Mouse (Mus musculus) spleen, adult 2 months (tissue): ENCODE results near the gene Ddx21. TPM values are rescaled to one million over a fixed set of nuclear protein-coding genes. Genes with fewer than 3 reads are reported as not detected.

Experiments
- DNase-seq, 2 experiments: peaks; one replicate each; pipeline versions ENCODE4 v3.0.0 to v3.0.0-alpha.2; 2012 to 2021; ENCODE audit warnings: low spot score in 2 of 2, low read depth in 1 of 2
- H3K27ac ChIP-seq: fragments of 200-500 bp; 2 replicates; pipeline ENCODE4 v1.5.1; 2012; ENCODE audit warnings: low read length, inconsistent platforms; ENCODE audit not compliant: insufficient read depth
- H3K27me3 ChIP-seq: fragments of 200-500 bp; 2 replicates; pipeline ENCODE4 v1.6.1; 2012; ENCODE audit warnings: mild to moderate bottlenecking, moderate library complexity, low read length, inconsistent platforms; ENCODE audit not compliant: control insufficient read depth, insufficient read depth
- H3K36me3 ChIP-seq: fragments of 200-500 bp; 2 replicates; pipeline ENCODE4 v1.6.1; 2012; ENCODE audit warnings: mild to moderate bottlenecking, low read length, inconsistent platforms; ENCODE audit not compliant: control insufficient read depth, insufficient read depth
- H3K4me1 ChIP-seq: fragments of 200-500 bp; 2 replicates; pipeline ENCODE4 v1.6.1; 2011; ENCODE audit warnings: inconsistent platforms; ENCODE audit not compliant: control insufficient read depth, insufficient read depth, insufficient read length
- H3K4me3 ChIP-seq: fragments of 200-500 bp; 2 replicates; pipeline ENCODE4 v1.5.1; 2011; ENCODE audit warnings: mild to moderate bottlenecking, inconsistent platforms; ENCODE audit not compliant: insufficient read depth, insufficient read length; ENCODE audit errors: extremely low read depth
- CTCF ChIP-seq: fragments of 200-500 bp; IDR thresholded peaks from 2 replicates; pipeline ENCODE4 v1.5.1; 2011; ENCODE audit warnings: mild to moderate bottlenecking, inconsistent platforms; ENCODE audit not compliant: insufficient read depth, insufficient read length, insufficient replicate concordance; ENCODE audit errors: extremely low read depth
- POLR2A ChIP-seq: fragments of 200-500 bp; IDR thresholded peaks from 2 replicates; pipeline ENCODE4 v1.6.1; 2011; ENCODE audit warnings: low read depth, low read length, inconsistent platforms
- WGBS: fragments of 180-500 bp; shearing (Covaris S2); methylation state at CpG from one replicate; pipeline ENCODE4 v1.1.7; 2018; 5-methylcytosine and 5-hydroxymethylcytosine counted together
- polyA plus RNA-seq: library from polyadenylated mRNA; depleted of rRNA; stranded (reverse); fragments of >200 nt; gene quantifications from 2 replicates; pipeline ENCODE4 v1.2.3, GENCODE M21; 2012; rRNA removed

Gene Ddx21
- polyA plus RNA-seq = 10.3 and 11.8 TPM in 2 replicates

DNA sequence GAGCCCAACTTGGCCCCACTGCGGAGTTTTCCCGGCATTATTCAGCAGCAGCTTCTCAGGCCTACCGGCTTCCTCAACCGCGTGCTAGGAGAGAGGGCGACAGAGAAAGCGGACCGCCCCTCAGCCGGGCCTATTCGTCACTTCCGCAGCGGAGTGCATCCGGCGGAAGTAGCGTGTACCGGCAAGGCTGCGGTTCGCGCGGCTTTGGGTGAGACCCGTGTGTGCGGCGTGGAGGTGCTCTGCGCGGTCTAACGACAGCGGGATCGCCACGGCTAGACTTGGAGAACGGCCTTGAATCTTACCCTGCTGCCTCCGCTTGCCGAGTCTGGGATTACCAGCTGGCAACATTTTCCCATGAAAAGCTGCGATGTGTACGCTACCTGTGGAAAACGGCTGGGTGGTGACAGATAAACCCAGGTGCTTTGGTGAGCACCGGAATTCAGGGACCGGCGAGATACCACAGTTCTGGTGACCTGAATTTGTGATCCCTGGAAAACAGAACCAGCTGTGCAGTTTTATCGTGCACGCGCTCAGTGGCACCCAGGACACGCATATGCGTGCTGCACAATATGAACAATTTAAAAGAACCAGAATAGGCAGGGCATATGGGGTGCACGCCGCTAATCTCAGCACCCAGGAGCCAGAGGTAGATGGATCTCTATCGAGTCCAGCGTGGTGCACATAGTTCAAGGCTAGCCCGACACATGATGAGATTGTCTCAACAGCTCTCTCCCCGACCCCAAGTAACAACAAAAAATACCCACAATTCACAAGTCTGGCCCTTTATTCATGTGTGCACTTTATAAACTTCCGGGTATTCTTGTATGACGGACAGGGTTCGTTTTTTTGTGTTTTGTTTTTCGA, at the start of gene Ddx21:
TSS of gene Ddx21 (minus strand) at position 105 of the 864 bp plus-strand sequence.
- TF ChIP-seq POLR2A (peak; percentile 81), CTCF (no peak)
- Histone ChIP-seq H3K36me3 (peaks cover 11% of the 10 kb centered on the region), H3K27me3 (no peaks in the 10 kb centered on the region), H3K4me3 (peak within 1 kb of the TSS; percentile 97), H3K4me1 (peaks cover 6% of the 10 kb centered on the region; the same call in 1 of the 2 replicates), H3K27ac (peak within 1 kb of the TSS; percentile 85)
- peak; percentile 81 to 88 for DNase-seq
- WGBS = 2% methylated on average over 53 of the region's 53 CpGs

DNA sequence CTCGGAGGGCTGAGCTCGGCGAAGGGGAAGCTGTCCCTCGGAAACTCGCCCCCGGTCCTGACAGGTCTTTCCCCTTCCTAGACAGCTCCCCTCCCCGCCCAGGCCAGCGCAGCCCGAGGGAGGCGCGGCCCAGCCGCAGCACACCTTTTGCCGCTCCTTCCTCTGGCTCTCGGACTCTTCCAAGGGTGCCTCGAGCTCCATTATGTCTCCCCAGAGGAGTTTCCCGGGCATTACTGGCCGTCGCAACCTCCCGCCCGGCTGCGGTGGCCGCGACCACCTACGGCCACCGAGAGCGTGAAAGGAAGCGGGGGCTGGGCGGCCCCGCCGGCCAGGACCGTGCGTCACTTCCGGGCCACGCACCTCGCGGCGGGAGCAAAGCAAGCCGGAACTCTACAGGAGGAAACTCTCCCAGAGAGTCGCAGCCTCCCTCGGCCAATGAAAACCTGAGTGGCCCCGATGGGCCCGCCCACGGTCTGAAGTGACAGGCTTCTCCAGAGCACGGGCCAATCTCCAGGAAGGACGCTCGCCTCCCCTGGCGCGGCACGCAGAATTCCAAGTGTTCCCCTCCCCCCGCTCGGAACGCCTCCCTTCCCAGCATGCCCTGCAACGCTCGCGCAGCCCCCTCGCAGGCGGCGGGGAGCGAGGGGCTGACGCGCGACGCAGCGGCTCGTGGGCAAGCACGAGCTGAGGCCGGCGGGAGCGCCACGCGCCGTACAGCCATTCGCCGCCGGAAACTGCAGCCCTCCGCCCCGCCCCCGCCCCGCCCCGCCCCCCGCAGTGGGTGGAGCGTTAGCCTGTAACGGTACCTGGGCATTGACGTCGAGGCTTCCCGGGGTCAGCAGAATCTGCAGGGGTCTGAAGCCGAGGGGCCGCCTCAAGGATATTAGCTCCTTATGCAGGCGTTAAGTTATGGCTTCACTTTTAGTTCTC, 49.1 kb upstream of the Ddx21 start, which contains the start of gene Ddx50:
TSS of gene Ddx50 (minus strand) at position 338 of the 930 bp plus-strand sequence.
- H3K4me3 ChIP-seq = peak within 1 kb of the TSS; percentile 98
- TF ChIP-seq CTCF (no peak), POLR2A (peak; percentile 45; the same call in 1 of the 2 replicates)
- H3K4me1 ChIP-seq = peaks cover 2% of the 10 kb centered on the region; the same call in 1 of the 2 replicates
- peaks cover 2% of the 10 kb centered on the region; the same call in 1 of the 2 replicates for H3K36me3 ChIP-seq
- peak; percentile 97 for DNase-seq
- no peaks in the 10 kb centered on the region for H3K27me3 ChIP-seq
- WGBS = under 1% methylated on average over 88 of the region's 89 CpGs
- peak within 1 kb of the TSS; percentile 98 for H3K27ac ChIP-seq

DNA sequence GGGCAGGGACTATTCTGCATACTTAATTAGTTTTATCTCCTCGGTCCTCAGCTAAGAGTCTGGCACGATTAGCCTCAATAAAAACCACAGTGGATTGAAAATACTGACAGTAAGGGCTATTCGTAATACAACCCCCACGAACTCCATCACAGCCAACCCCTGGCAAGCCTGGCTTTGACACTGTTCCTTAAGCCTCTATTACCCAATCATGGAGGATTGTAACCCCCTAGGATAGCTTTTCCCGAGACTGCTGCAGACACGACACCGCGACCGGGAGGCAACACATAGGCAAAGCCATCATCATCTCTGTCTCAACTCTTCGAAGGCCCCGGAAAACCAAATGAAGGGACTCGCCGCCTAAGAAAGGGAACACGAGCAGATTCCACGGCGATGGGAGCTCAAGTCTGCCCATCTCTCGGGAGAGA, 48.3 kb upstream of the Ddx21 start:
- Histone ChIP-seq H3K4me1 (peaks cover 2% of the 10 kb centered on the region; the same call in 1 of the 2 replicates), H3K27me3 (no peaks in the 10 kb centered on the region), H3K36me3 (peaks cover 3% of the 10 kb centered on the region; the same call in 1 of the 2 replicates), H3K4me3 (peak overlapping the region; percentile 98), H3K27ac (peak overlapping the region; percentile 96)
- under 1% methylated on average over 17 of the region's 17 CpGs for WGBS
- TF ChIP-seq POLR2A (no peak), CTCF (no peak)
- DNase-seq = no peak

DNA sequence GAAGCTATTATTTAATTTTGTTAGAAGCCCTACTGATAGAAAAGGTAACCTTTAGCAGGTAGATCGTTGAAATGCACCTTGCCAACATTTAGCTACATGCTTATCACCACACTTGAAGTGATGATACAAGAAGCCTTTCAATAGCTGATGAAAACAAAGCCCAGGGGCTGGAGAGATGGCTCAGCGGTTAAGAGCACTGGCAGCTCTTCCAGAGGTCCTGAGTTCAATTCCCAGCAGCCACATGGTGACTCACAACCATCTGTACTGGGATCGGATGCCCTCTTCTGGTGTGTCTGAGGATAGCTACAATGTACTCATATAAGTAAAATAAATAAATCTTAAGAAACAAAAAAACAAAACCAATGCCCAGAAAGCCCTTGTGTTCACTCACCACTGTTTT, 2.1 kb upstream of the Ddx21 start:
- WGBS = 95% methylated on average over 3 of the region's 3 CpGs
- Histone ChIP-seq H3K27me3 (no peaks in the 10 kb centered on the region), H3K36me3 (no peaks in the 10 kb centered on the region; the same call in 1 of the 2 replicates), H3K4me3 (no peak overlapping the region), H3K4me1 (peaks cover 4% of the 10 kb centered on the region; the same call in 1 of the 2 replicates), H3K27ac (no peak overlapping the region)
- TF ChIP-seq POLR2A (no peak), CTCF (no peak)
- DNase-seq = no peak

DNA sequence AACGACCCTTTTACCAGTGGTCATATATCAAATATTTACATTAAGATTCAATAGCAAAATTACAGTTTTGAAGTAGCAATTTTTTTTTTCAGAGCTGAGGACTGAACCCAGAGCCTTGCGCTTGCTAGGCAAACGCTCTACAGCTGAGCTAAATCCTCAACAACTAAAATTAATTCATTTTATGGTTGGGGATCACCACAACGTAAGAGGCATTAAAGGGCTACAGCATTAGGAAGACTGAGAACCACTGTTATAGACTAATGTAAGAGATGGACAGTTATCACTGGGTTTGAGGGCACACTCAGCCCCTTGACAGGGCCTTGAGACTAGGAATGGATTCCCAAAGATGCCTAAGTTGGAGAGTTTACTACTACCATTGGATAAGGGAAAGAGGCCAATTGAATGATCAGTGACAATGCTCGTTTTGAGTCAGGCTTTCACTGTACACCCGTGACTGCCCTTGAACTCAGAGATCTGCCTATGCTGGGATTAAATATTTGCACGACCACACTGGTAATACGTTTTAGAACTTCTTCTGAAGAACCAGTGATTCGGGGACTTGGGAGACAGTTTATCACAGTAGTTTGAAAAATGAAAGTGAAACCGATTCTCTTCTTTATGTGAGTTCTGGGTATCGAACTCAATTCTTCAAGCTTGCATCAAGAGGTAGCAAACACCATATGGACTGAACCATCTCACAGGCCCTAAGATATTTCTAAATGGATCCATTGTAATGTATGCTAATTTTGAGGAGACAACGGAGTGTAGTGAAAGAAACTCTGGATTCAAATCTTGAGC, 1.4 kb upstream of the Ddx21 start:
- DNase-seq = no peak
- no peaks in the 10 kb centered on the region for H3K27me3 ChIP-seq
- no peak overlapping the region for H3K27ac ChIP-seq
- no peak overlapping the region for H3K4me3 ChIP-seq
- H3K4me1 ChIP-seq = peaks cover 4% of the 10 kb centered on the region; the same call in 1 of the 2 replicates
- TF ChIP-seq CTCF (no peak), POLR2A (no peak)
- H3K36me3 ChIP-seq = peaks cover 2% of the 10 kb centered on the region
- 73% methylated on average over 12 of the region's 12 CpGs for WGBS

DNA sequence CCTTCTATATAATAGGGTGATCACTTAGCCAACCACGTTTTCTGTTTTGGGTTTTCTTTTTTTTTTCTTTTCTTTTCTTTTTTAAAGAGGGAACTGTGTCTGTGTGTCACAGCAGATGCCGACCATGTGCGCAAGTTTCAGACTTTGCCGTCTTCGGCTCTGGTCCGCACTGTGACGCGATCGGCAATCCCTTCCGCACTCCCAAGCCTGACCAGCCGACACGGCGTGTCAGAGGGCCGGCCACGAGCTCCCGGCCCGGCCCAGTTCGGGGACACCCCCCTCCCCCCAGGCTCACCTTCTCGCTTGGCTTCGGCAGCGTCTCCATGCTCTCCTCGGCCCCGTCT, 276 bp downstream of the Ddx21 start:
- H3K27me3 ChIP-seq = no peaks in the 10 kb centered on the region

More for the DNA sequence above, 276 bp downstream of the Ddx21 start:
- TF ChIP-seq POLR2A = no peak
- no peak for TF ChIP-seq CTCF
- H3K36me3 ChIP-seq = peaks cover 16% of the 10 kb centered on the region
- WGBS = under 1% methylated on average over 23 of the region's 23 CpGs
- H3K4me1 ChIP-seq = peaks cover 6% of the 10 kb centered on the region; the same call in 1 of the 2 replicates
- no peak for DNase-seq
- H3K4me3 ChIP-seq = peak overlapping the region; percentile 97
- peak overlapping the region; percentile 81 for H3K27ac ChIP-seq
